Comparison of ENCODE assay signal across 8 mouse cellular contexts in genomic region chr5:145231893-145232411, GRCm38 (mm10). TPM values are rescaled to one million over a fixed set of nuclear protein-coding genes. Genes with fewer than 3 reads are reported as not detected.
A peak's percentile ranks its signal among the peaks of the same experiment; 100 is the strongest.
DNase-seq lines count a peak whose midpoint lies in the region; ATAC-seq and TF ChIP-seq lines count a peak whose summit lies in the region.

No protein-coding gene starts in this region.

- TF ChIP-seq CTCF in Patski (IDR thresholded peaks at IDR 0.05), result no peak

- H3K4me2 ChIP-seq in kidney, embryonic 14.5 days (replicated peaks; ENCODE audit: low read depth, low read length), result peak overlapping the region; percentile 62
- peak overlapping the region; percentile 67 for H3K4me2 ChIP-seq in limb, embryonic 15.5 days
- peak overlapping the region; percentile 66 for H3K4me2 ChIP-seq in stomach, embryonic 14.5 days (replicated peaks; ENCODE audit: low read depth, low read length)

- in situ Hi-C loops in Patski (cut with MboI; ENCODE audit: low pct_unique_long_range_greater_than_20kb), result no loop called here

- peaks cover 36% of the 10 kb centered on the region for H3K36me3 ChIP-seq in kidney, embryonic 14.5 days (ENCODE audit: control insufficient read depth, insufficient read depth, low read length)
- peaks cover 39% of the 10 kb centered on the region for H3K36me3 ChIP-seq in erythroblast, embryonic 14.5 days (ENCODE audit: control insufficient read depth)
- peaks cover 35% of the 10 kb centered on the region for H3K36me3 ChIP-seq in limb, embryonic 15.5 days
- peaks cover 31% of the 10 kb centered on the region for H3K36me3 ChIP-seq in stomach, embryonic 14.5 days (ENCODE audit: control insufficient read depth, insufficient read depth, low read length)

- peak overlapping the region; percentile 80 for H3K27ac ChIP-seq in kidney, embryonic 14.5 days (ENCODE audit: low read depth, low read length)
- H3K27ac ChIP-seq in limb, embryonic 15.5 days, result peak overlapping the region; percentile 91
- peak overlapping the region; percentile 84 for H3K27ac ChIP-seq in stomach, embryonic 14.5 days (ENCODE audit: low read length)

- WGBS in kidney, embryonic 14.5 days, result under 1% methylated on average over 36 of the region's 49 CpGs
- WGBS in limb, embryonic 15.5 days, result under 1% methylated on average over 39 of the region's 49 CpGs
- whole genome bisulfite sequencing in stomach, embryonic 14.5 days, result 0% methylated on average over 46 of the region's 49 CpGs

- no peaks in the 10 kb centered on the region for H3K9me3 ChIP-seq in kidney, embryonic 14.5 days (ENCODE audit: control insufficient read depth, low read length)
- no peaks in the 10 kb centered on the region for H3K9me3 ChIP-seq in erythroblast, embryonic 14.5 days (ENCODE audit: control insufficient read depth, low read length)
- no peaks in the 10 kb centered on the region for H3K9me3 ChIP-seq in limb, embryonic 15.5 days
- H3K9me3 ChIP-seq in stomach, embryonic 14.5 days (ENCODE audit: control insufficient read depth, low read depth, low read length), result no peaks in the 10 kb centered on the region

- H3K4me3 ChIP-seq in kidney, embryonic 14.5 days (ENCODE audit: low read length), result peak overlapping the region; percentile 99
- H3K4me3 ChIP-seq in erythroblast, embryonic 14.5 days (replicated peaks), result peak overlapping the region; percentile 73
- H3K4me3 ChIP-seq in limb, embryonic 15.5 days, result peak overlapping the region; percentile 72
- H3K4me3 ChIP-seq in stomach, embryonic 14.5 days (ENCODE audit: low read depth, low read length), result peak overlapping the region; percentile 99

- peak overlapping the region; percentile 96 for H3K9ac ChIP-seq in kidney, embryonic 14.5 days (ENCODE audit: low read depth, low read length)
- H3K9ac ChIP-seq in limb, embryonic 15.5 days, result peak overlapping the region; percentile 85
- peak overlapping the region; percentile 83 for H3K9ac ChIP-seq in stomach, embryonic 14.5 days (replicated peaks; ENCODE audit: low read depth, low read length)

- DNase-seq in kidney, adult 18-20 months, result no peak
- DNase-seq in Patski (ENCODE audit: low read depth, low spot score), result peak; percentile 50
- no peak for DNase-seq in thymus, postnatal 14 days
- no peak for DNase-seq in layer of hippocampus, adult 9-10 months (ENCODE audit: low spot score)

- no peaks in the 10 kb centered on the region for H3K27me3 ChIP-seq in kidney, embryonic 14.5 days (ENCODE audit: control insufficient read depth, insufficient read depth, low read length)
- H3K27me3 ChIP-seq in Patski, result no peaks in the 10 kb centered on the region
- no peaks in the 10 kb centered on the region for H3K27me3 ChIP-seq in erythroblast, embryonic 14.5 days (ENCODE audit: control insufficient read depth)
- no peaks in the 10 kb centered on the region for H3K27me3 ChIP-seq in limb, embryonic 15.5 days
- H3K27me3 ChIP-seq in stomach, embryonic 14.5 days (ENCODE audit: control insufficient read depth, insufficient read depth, low read length), result no peaks in the 10 kb centered on the region

- POLR2A ChIA-PET in Patski (lab: Charles Lee), result interaction anchor here (0.7 to 3.2 kb wide), 5 partner anchors 9 to 48 kb away, joined by 3 to 16 read pairs (median 7); partner anchors contain the start of gene Zkscan5

- peaks cover 9% of the 10 kb centered on the region; the same call in 1 of the 2 replicates for H3K4me1 ChIP-seq in kidney, embryonic 14.5 days (ENCODE audit: control insufficient read depth, insufficient read depth, low read length)
- H3K4me1 ChIP-seq in erythroblast, embryonic 14.5 days (ENCODE audit: control insufficient read depth), result peaks cover 29% of the 10 kb centered on the region
- H3K4me1 ChIP-seq in limb, embryonic 15.5 days, result peaks cover 16% of the 10 kb centered on the region
- H3K4me1 ChIP-seq in stomach, embryonic 14.5 days (ENCODE audit: control insufficient read depth, insufficient read depth, low read length), result no peaks in the 10 kb centered on the region

- CTCF ChIA-PET in Patski (lab: Charles Lee), result interaction anchor here (2.0 kb wide), 1 partner anchor 7 kb away, joined by 4 read pairs; no protein-coding TSS in a partner anchor

- ATAC-seq in kidney, embryonic 14.5 days (ENCODE audit: low FRiP score, low TSS enrichment), result peak; percentile 69
- peak; percentile 48 for ATAC-seq in Patski
- ATAC-seq in limb, embryonic 15.5 days (ENCODE audit: insufficient number of reproducible peaks, low FRiP score, low TSS enrichment, low read depth), result peak; percentile 16
- peak; percentile 64 for ATAC-seq in stomach, embryonic 14.5 days (ENCODE audit: insufficient number of reproducible peaks, insufficient read depth, low FRiP score, low read depth)

RNA-seq across cellular contexts. Expression of gene Zfp655, which starts 0.4 kb away (rescaled TPM):
- 29.0 and 41.7 TPM in 2 replicates for polyA plus RNA-seq in kidney, embryonic 14.5 days (2014; fragmentation: Nextera tagmentation; extraction: Ambion mirVana)
- 52.8 TPM for polyA plus RNA-seq in Patski (2021)
- 0.87 and 1.1 TPM in 2 replicates for polyA plus RNA-seq in erythroblast, embryonic 14.5 days (2012)
- 32.3 and 33.2 TPM in 2 replicates for polyA plus RNA-seq in limb, embryonic 15.5 days (2015; fragmentation: Nextera tagmentation; extraction: Ambion mirVana)
- 39.8 and 42.0 TPM in 2 replicates for polyA plus RNA-seq in stomach, embryonic 14.5 days (2014; fragmentation: Nextera tagmentation; extraction: Ambion mirVana)

RNA-seq across cellular contexts. Expression of gene Zkscan5, which starts 27.6 kb away (rescaled TPM):
- polyA plus RNA-seq in kidney, embryonic 14.5 days (2014; fragmentation: Nextera tagmentation; extraction: Ambion mirVana), result 9.6 and 13.6 TPM in 2 replicates
- polyA plus RNA-seq in Patski (2021), result 14.0 TPM
- polyA plus RNA-seq in erythroblast, embryonic 14.5 days (2012), result 0.13 and 0.15 TPM in 2 replicates
- 13.3 and 13.6 TPM in 2 replicates for polyA plus RNA-seq in limb, embryonic 15.5 days (2015; fragmentation: Nextera tagmentation; extraction: Ambion mirVana)
- polyA plus RNA-seq in stomach, embryonic 14.5 days (2014; fragmentation: Nextera tagmentation; extraction: Ambion mirVana), result 13.6 and 13.9 TPM in 2 replicates

RNA-seq across cellular contexts. Expression of gene Zkscan14, which starts 30.3 kb away (rescaled TPM):
- polyA plus RNA-seq in kidney, embryonic 14.5 days (2014; fragmentation: Nextera tagmentation; extraction: Ambion mirVana), result 7.8 and 10.2 TPM in 2 replicates
- polyA plus RNA-seq in Patski (2021), result 11.6 TPM
- polyA plus RNA-seq in erythroblast, embryonic 14.5 days (2012), result 1.3 and 2.0 TPM in 2 replicates
- 11.1 and 11.7 TPM in 2 replicates for polyA plus RNA-seq in limb, embryonic 15.5 days (2015; fragmentation: Nextera tagmentation; extraction: Ambion mirVana)
- polyA plus RNA-seq in stomach, embryonic 14.5 days (2014; fragmentation: Nextera tagmentation; extraction: Ambion mirVana), result 9.0 and 9.6 TPM in 2 replicates

RNA-seq across cellular contexts. Expression of gene Atp5j2, which starts 40.1 kb away (rescaled TPM):
- 568 and 762 TPM in 2 replicates for polyA plus RNA-seq in kidney, embryonic 14.5 days (2014; fragmentation: Nextera tagmentation; extraction: Ambion mirVana)
- polyA plus RNA-seq in Patski (2021), result 581 TPM
- polyA plus RNA-seq in erythroblast, embryonic 14.5 days (2012), result 8.3 and 21.1 TPM in 2 replicates
- polyA plus RNA-seq in limb, embryonic 15.5 days (2015; fragmentation: Nextera tagmentation; extraction: Ambion mirVana), result 590 and 623 TPM in 2 replicates
- 576 and 654 TPM in 2 replicates for polyA plus RNA-seq in stomach, embryonic 14.5 days (2014; fragmentation: Nextera tagmentation; extraction: Ambion mirVana)

RNA-seq across cellular contexts. Expression of gene Zscan25, which starts 48.3 kb away (rescaled TPM):
- 0.70 and 1.2 TPM in 2 replicates for polyA plus RNA-seq in kidney, embryonic 14.5 days (2014; fragmentation: Nextera tagmentation; extraction: Ambion mirVana)
- 25.9 TPM for polyA plus RNA-seq in Patski (2021)
- 1.3 and 1.7 TPM in 2 replicates for polyA plus RNA-seq in erythroblast, embryonic 14.5 days (2012)
- polyA plus RNA-seq in limb, embryonic 15.5 days (2015; fragmentation: Nextera tagmentation; extraction: Ambion mirVana), result 0.25 and 0.92 TPM in 2 replicates
- 0.80 and 1.6 TPM in 2 replicates for polyA plus RNA-seq in stomach, embryonic 14.5 days (2014; fragmentation: Nextera tagmentation; extraction: Ambion mirVana)

Comparison
In these comparisons a context has a peak if more than half of its experiments do, and no peak if none do; other contexts are left out.
1. ATAC-seq: peak in every context shown above with its lines; median percentile 69 in kidney, embryonic 14.5 days; 64 in stomach, embryonic 14.5 days; 48 in Patski; 16 in limb, embryonic 15.5 days.
2. RNA of gene Zfp655, which starts 0.4 kb away (polyA plus RNA-seq): 52.8 TPM in Patski (single experiment), 39.8 to 42.0 TPM in stomach, embryonic 14.5 days, 29.0 to 41.7 TPM in kidney, embryonic 14.5 days and 32.3 to 33.2 TPM in limb, embryonic 15.5 days; 0.87 to 1.1 TPM in erythroblast, embryonic 14.5 days; every median in the first group is over 10 times any median in the second.
3. Peak in every context shown above with its lines, with median percentiles within 50 percentile points of each other: H3K27ac ChIP-seq, H3K4me2 ChIP-seq, H3K4me3 ChIP-seq and H3K9ac ChIP-seq.